ENCODE assay signal across 17 mouse cellular contexts in genomic region chr19:32935638-32936037, GRCm38 (mm10).
DNase-seq lines count a peak whose midpoint lies in the region; ATAC-seq and TF ChIP-seq lines count a peak whose summit lies in the region.
"Had no signal": no experiment of that assay in that cellular context is flagged by ENCODE, and none has a peak within 500 bp of the region (broad histone marks: within the 10 kb centered on the region; RNA-seq: fewer than 3 reads in every experiment).

No protein-coding gene starts in this region.

- DNase-seq in 416B (ENCODE audit: low read depth), result peak; percentile 60
- DNase-seq in B cell, adult 2 months, result peak; percentile 65 to 66
- peak; percentile 25 for DNase-seq in naive thymus-derived CD4-positive, alpha-beta T cell, adult 2 months (ENCODE audit: low read depth)
- no peak for DNase-seq in layer of hippocampus, adult 2 months (ENCODE audit: low spot score in 2 of 2)
- DNase-seq in lung, adult 18-20 months, result no peak
- no peak for DNase-seq in kidney, adult 9 months
- DNase-seq: cerebellum, adult 9-10 months; embryo, embryonic 11 days; heart, adult 18-20 months had no signal

- H3K4me3 ChIP-seq in layer of hippocampus, adult 2 months, result no peak overlapping the region
- H3K4me3 ChIP-seq: embryonic facial prominence, embryonic 15.5 days; forebrain, embryonic 10.5 days; heart, embryonic 15.5 days; kidney, embryonic 15.5 days; limb, embryonic 10.5 days; midbrain, embryonic 12.5 days had no signal

- no peak for TF ChIP-seq CTCF in layer of hippocampus, adult 2 months (conservative IDR thresholded peaks at IDR 0.05)

- H3K27ac ChIP-seq in layer of hippocampus, adult 2 months, result no peak overlapping the region
- H3K27ac ChIP-seq: embryonic facial prominence, embryonic 15.5 days; forebrain, embryonic 10.5 days; heart, embryonic 15.5 days; kidney, embryonic 15.5 days; limb, embryonic 10.5 days; liver, embryonic 14.5 days; midbrain, embryonic 12.5 days had no signal

- ATAC-seq in granulocyte monocyte progenitor cell, adult 5-6 weeks (replicated peaks; ENCODE audit: poor library complexity, severe bottlenecking), result peak; percentile 94

Comparison
In these comparisons a context has a peak if more than half of its experiments do, and no peak if none do; other contexts are left out.
1. DNase-seq: peak in 416B (single experiment), B cell, adult 2 months (2 of 2) and naive thymus-derived CD4-positive, alpha-beta T cell, adult 2 months (single experiment); none in layer of hippocampus, adult 2 months (0 of 2), lung, adult 18-20 months (0 of 2) and kidney, adult 9 months (single experiment).